In the genomic region with DNA sequence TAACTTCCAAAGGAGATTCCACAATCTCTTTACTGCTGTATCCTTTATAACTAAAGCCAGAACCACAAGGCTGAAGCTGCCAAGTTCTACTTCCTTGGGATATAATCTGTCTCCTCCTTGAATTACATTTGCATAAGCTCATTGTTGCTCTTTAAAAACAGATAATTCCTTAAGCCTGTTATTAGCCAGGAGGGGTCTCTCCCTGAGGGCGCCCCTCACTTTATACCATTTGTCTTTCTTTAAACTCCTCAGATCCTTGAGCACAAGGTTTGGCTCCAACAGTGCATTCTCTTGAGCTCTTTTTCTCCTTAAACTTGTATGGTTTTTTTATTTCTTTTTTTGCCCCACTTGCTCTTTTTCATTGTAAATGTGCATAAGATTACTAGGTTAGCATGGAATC, we compare ENCODE assay signal across 20 mouse cellular contexts.
"Had no signal": no experiment of that assay in that cellular context is flagged by ENCODE, and none has a peak within 500 bp of the region (broad histone marks: within the 10 kb centered on the region; RNA-seq: fewer than 3 reads in every experiment).

No protein-coding gene starts in this region.

- H3K36me3 ChIP-seq: liver, embryonic 13.5 days; midbrain, embryonic 10.5 days; midbrain, embryonic 12.5 days; neural tube, embryonic 13.5 days; neural tube, embryonic 15.5 days had no signal

- H3K4me2 ChIP-seq: liver, embryonic 13.5 days; liver, embryonic 15.5 days; lung, embryonic 14.5 days; midbrain, embryonic 12.5 days; neural tube, embryonic 13.5 days; neural tube, embryonic 15.5 days had no signal

- ATAC-seq: lung, postnatal 0 days; midbrain, embryonic 16.5 days had no signal

- DNase-seq: liver, embryonic 13.5 days; lung, embryonic 14.5 days; lung, postnatal 4 days; midbrain, embryonic 14.5 days; retina, postnatal 1 day; right cerebral cortex, adult 18-20 months; right cerebral cortex, postnatal 25 days; right cerebral cortex, postnatal 4 days; spleen, adult 18-20 months; thymus, adult 2 months; thymus, postnatal 25 days; thymus, postnatal 4 days had no signal

- H3K9me3 ChIP-seq: liver, embryonic 13.5 days; liver, embryonic 15.5 days; midbrain, embryonic 10.5 days; midbrain, embryonic 12.5 days; neural tube, embryonic 13.5 days; neural tube, embryonic 15.5 days had no signal

- H3K4me3 ChIP-seq: liver, embryonic 13.5 days; liver, embryonic 15.5 days; midbrain, embryonic 10.5 days; midbrain, embryonic 12.5 days; myocyte; neural tube, embryonic 13.5 days; neural tube, embryonic 15.5 days had no signal

- H3K9ac ChIP-seq: liver, embryonic 13.5 days; liver, embryonic 15.5 days; lung, embryonic 14.5 days; midbrain, embryonic 12.5 days; neural tube, embryonic 13.5 days; neural tube, embryonic 15.5 days had no signal

- H3K27me3 ChIP-seq: liver, embryonic 13.5 days; liver, embryonic 15.5 days; midbrain, embryonic 12.5 days; neural tube, embryonic 13.5 days; neural tube, embryonic 15.5 days had no signal

- H3K27ac ChIP-seq: liver, embryonic 13.5 days; liver, embryonic 15.5 days; midbrain, embryonic 10.5 days; midbrain, embryonic 12.5 days; neural tube, embryonic 13.5 days; neural tube, embryonic 15.5 days had no signal
